Mouse (Mus musculus) frontal cortex, adult (tissue): ENCODE data around the gene Thra.
A peak's percentile ranks its signal among the peaks of the same experiment; 100 is the strongest.

Experiments
- ATAC-seq: cut with Nextera tagmentation; 2 replicates; pipeline ENCODE4 v1.9.2; 2017; ENCODE audit warnings: mild to moderate bottlenecking, moderate library complexity, mixed read lengths; ENCODE audit not compliant: low TSS enrichment

Gene Thra

GRCm38 (mm10) chr11:98764091-98764490, 23.7 kb downstream of the Thra start:
- ATAC-seq, result no peak

DNA sequence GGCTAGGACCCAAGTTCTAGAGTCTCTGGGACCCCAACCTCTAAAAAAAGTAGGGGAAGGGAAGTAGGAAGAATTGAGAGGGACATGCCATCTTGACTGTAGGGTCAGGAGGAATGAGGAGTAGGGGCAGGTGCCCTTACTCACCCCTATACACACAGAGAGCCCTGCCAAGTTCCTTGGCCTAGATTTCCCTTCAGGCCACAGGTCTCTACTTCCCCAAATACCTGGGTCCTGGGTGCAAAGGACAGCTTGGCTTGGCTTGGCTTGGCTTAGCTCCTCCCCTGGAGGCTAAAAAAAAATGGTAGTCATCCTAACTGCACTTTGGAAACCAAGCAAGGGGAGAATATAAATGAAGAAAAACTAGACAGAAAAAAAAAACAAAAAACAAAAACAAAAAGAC, 24.3 kb downstream of the Thra start:
- ATAC-seq, result no peak

DNA sequence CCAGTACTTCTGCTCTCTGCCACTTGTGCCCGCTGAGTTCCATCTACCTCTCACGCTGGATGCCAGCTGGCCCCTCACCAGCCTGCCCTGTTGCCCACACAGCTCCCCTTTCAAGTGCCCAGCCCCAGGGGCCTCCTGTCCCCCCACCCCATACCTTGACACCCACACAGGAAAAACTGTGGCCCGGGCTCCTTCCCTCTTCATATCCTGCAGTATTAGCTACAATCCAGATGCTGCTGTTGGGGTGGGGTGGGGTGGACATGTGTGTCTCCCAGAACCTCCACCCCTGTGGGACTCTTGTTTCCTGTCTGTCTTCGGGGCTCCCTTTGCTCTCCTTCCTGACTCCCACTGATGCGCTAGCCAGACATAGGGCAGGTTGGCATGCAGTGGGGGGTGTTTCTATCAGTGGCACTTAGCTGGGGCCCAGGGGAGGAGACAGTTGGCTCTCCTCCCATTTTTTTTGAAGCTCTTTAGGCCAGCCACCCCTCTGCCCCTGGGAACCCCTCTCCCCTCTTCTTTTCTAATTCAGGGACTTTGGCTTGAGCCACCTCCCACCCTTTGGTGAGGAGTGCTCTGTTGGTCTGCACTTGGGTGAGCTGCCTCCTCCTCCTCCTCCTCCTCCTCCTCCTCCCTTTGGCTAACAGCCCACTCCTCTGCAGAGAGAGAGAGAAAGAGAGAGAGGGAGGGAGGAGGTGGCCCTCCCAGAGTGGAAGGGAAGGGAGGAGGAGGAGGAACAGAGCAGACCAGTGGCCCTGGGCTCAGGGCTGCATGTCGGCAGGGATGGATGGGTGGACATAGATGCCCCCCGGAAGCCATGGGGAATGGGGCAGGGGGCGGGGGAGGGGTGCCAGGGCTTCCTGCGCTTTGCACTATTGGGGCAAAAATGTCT, 25.2 kb downstream of the Thra start:
- no peak for ATAC-seq

DNA sequence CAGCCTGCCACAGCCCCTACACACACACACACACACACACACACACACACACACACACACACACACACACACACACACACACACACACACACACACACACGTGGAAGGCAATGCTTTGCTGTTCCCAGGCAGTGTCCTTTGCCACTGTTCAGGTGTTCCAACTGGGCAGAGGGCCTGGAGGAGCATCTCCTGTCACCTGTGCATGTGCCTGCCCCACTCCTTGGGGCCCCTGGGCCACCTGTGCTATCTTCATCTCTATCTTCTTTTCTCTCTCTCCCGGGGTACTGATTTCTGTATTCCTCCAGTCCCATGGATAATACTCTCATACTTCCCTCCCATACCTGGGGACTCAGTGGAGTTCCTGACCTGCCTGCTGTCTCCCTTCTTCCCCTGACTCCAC, 25.9 kb downstream of the Thra start:
- no peak for ATAC-seq

- no peak for ATAC-seq
These were observed 26.4 kb downstream of the Thra start for GRCm38 (mm10) chr11:98766816-98767215.

- ATAC-seq, result no peak; the same call in 1 of the 2 replicates
These were observed 26.8 kb downstream of the Thra start for GRCm38 (mm10) chr11:98767276-98767675.

GRCm38 (mm10) chr11:98767713-98768112, 27.3 kb downstream of the Thra start:
- ATAC-seq, result no peak

- ATAC-seq, result peak; percentile 4; the same call in 1 of the 2 replicates
These were observed 27.9 kb downstream of the Thra start for GRCm38 (mm10) chr11:98768127-98769006.

DNA sequence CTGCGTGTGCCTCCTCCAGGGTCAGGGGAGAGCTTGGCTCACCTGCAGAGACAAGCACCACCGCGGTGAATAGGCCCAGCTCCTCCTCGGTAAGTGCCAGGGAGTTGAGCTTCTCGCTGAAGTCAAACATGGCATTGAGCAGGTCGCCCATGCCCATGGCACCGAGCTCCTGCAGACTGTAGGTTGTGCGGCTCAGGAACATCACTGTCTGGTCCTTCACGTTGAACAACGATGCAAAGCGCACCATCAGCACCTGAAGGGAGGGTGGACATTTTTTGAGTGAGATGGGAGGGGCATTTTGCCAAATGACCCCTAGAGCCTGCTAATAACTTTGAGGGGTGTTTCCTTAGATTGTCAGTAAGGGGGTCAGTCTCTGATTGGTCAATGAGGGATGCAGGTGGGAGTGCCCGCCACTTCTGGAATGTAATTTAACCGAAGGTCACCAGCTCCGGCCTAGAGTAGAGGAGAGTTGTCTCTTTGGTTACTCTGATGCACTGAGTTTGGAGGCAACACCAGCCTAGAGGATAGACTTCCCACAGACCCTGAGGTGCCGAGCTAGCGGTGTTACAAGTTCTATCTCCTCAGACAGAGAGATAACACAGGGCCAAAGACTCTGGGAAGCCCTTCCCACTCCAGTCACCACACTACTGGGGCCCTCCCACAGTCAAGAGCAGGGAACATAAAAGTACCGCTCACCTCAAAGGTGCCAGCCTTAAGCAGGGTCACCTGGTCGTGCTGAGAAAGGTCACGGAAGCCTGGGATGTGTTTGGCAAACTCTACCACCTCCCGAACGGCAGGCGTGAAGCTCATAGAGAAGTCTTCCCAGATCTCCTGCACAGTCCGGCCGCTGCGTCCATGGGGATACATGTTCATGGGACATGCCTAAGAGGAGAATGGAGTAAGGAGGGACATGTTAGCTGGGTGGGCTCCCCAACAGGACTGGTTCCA, 28.8 kb downstream of the Thra start:
- ATAC-seq, result no peak

DNA sequence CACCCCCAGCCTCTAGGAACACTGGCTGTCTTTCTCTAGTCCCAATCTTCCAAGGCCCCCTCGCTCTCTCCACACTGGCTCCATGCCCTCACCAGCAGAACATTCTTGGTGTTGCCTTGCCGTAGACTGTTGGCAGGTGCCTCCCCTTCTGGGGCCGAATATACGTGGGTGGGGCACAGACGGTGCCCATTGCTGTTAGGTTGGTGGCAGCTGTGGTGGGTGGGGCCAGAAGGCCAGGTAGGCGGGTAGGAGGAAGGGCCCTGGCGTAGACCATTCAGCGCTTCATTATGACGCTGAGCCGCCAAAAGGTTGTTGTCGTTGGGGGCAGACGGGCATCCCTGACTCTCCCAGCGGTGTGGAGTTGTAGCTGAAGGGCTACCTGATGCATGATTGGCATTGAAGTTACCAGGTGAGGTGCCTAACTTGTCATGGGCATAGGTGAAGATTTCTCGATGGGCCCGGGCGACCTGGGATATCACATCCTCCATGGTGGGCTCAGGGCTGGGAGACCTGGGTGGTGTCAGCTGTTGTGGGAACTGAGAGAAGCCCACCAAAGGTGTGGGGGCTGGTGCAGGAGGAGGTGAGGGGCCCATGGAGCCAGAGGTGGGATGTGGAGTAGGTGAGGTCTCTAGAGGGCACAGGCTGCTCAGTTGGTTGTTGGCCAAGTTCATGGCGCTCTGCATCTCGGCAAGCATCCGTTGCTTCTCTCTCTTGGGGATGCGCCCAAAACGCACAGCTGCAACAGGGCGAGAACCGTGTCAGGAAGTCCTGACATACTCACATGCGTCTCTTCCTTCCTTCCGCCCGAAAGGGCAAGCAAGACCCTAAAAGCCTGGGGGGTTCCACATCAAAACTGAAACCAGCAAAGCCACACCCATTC, 29.9 kb downstream of the Thra start:
- ATAC-seq, result peak; percentile 2; the same call in 1 of the 2 replicates

DNA sequence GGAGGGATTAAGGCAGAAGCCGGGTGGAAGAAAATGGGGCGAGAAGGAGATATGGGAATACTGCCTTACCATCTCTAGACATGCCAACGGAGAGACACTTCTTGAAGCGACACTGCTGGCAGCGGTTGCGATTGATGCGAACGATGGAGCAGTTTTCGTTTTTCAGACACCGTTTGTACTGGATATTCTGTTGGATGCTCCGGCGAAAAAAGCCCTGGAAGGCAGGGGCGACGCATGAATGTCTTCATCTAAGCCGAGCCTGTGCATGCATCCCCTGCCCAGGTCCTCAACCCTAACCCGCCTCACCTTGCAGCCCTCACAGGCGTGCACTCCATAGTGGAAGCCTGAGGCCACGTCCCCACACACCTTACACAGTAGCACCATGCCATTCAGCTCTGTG, 30.7 kb downstream of the Thra start:
- ATAC-seq, result no peak

GRCm38 (mm10) chr11:98771844-98772525, 31.5 kb downstream of the Thra start:
- no peak for ATAC-seq

DNA sequence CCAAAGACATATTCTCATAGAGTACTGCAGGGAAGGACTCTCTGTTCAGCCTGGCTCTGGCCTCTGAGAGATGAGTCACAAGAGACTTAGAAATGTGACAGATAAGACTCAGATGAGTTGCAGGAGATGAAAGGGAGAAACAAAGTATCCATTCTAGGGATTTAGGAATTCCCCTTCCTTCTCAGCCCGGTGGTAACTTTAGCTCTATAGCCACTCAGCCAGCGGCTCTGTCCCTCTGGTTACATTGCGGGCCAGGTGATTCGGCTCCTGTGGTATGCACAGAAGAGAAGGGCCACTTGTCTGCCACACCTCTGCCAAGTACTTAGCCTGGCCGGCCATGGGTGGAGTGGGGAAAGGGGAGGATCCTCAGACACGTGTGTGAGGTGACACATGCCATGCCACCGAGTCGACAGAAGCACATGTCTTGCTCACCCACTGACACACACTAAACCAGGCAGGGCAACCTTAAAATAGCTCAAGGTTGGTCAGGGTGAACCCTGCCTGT, 32.3 kb downstream of the Thra start:
- no peak for ATAC-seq

DNA sequence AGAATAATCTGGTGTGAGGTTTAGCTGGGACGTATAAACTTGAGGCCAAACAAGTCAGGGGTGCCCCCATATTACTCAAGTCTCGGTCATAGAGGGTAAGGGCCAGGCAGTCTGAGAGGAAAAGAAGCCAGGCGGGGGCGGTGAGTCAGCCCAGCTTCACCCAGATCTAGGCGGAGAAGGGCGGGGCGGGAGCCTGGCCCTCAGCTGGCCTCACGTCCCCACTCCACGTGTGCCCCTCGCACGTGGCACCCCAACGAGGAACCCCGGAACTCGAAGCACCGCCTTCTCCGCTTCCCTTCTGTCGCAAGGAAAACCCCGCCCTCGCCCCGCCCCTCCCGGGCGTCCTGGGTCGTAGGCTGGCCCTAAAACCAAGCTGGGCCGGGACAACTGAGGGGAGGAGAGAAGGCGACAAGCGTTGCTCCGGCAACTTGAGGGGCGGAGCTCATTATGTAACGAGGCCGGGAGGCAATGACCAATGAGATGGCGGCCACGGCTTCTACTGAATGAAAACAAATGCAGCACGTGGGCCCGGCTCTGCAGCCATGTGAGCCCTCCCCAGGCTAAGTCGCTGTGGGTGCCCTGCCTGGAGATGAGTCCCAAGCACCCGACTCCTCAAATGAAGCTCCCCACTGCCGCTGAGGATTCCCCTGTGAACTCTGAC, 33.3 kb downstream of the Thra start:
- peak; percentile 31 for ATAC-seq

DNA sequence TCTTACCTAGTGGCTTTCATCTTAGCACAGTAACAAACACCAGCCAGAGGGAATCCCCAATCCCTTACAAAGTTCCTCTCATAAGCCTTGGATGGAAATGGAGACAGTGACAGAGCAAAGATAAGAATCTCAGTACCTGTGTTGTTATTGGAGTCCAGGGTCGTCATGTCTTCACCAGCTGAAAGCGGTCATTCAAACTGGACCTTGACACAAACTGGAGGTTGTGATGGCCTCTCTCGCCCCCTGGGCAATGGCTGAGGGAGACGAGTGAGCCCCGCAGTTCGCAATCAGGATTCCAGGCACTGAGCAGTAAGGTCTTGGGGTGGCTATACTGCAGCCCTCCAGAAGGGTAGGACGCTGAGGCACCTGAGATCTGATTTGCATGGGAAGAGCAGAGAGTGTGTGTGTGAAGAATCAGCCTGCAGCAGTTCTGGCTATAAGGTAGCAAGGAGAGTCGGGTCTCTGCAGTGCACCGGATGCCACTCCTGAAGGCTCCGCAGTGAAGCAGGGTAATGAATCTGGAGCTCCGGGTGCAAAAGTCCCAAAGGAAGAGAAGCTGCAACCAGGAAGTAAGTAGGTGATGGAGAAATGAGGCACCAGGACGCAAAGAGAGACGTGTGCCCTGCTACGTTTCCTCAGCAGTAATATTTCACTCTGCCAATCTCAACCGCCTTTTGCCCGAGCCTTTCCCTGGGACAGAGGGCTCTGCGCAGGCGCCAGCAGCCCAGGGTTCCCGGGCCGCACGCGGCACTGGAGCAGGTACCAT, 34.3 kb downstream of the Thra start, which contains the start of gene Nr1d1:
Nr1d1 (minus strand) TSS at position 752 of the 766 bp plus-strand sequence.
- ATAC-seq, result peak; percentile 27

- ATAC-seq, result peak; percentile 65
These were observed 35.1 kb downstream of the Thra start for GRCm38 (mm10) chr11:98775348-98776051.

GRCm38 (mm10) chr11:98776052-98776764, 35.8 kb downstream of the Thra start:
- ATAC-seq, result no peak
